Mouse (Mus musculus): ENCODE data around the gene Kcnd1.

Gene Kcnd1

GRCm38 (mm10) chrX:7854578-7854977 is 32.5 kb downstream of the Kcnd1 start:
- DNase-seq (ENCODE audit: extremely low read depth, insufficient read length, low spot score): no peak

- DNase-seq (ENCODE audit: extremely low read depth, insufficient read length, low spot score): no peak
Observed at GRCm38 (mm10) chrX:7859191-7859753, 37.2 kb downstream of the Kcnd1 start.

GRCm38 (mm10) chrX:7863181-7863580 is 41.1 kb downstream of the Kcnd1 start:
- DNase-seq (ENCODE audit: extremely low read depth, insufficient read length, low spot score): no peak

GRCm38 (mm10) chrX:7864551-7864950 is 42.5 kb downstream of the Kcnd1 start:
- no peak for DNase-seq (ENCODE audit: extremely low read depth, insufficient read length, low spot score)

- no peak for DNase-seq (ENCODE audit: extremely low read depth, insufficient read length, low spot score)
Observed at GRCm38 (mm10) chrX:7865343-7865742, 43.3 kb downstream of the Kcnd1 start.

- no peak for DNase-seq (ENCODE audit: extremely low read depth, insufficient read length, low spot score)
Observed at GRCm38 (mm10) chrX:7865786-7866185, 43.7 kb downstream of the Kcnd1 start.

GRCm38 (mm10) chrX:7867141-7867540 is 45.1 kb downstream of the Kcnd1 start:
- no peak for DNase-seq (ENCODE audit: extremely low read depth, insufficient read length, low spot score)

- no peak for DNase-seq (ENCODE audit: extremely low read depth, insufficient read length, low spot score)
Observed at GRCm38 (mm10) chrX:7868506-7868905, 46.4 kb downstream of the Kcnd1 start.

GRCm38 (mm10) chrX:7869826-7870225 is 47.7 kb downstream of the Kcnd1 start:
- DNase-seq (ENCODE audit: extremely low read depth, insufficient read length, low spot score): no peak

- peak; percentile 89 for DNase-seq (ENCODE audit: extremely low read depth, insufficient read length, low spot score)
Observed at GRCm38 (mm10) chrX:7878007-7878419, 55.9 kb downstream of the Kcnd1 start, which contains the start of gene Pim2. Gene Pim2, plus strand, starts transcription at chrX:7878262.

- no peak for DNase-seq (ENCODE audit: extremely low read depth, insufficient read length, low spot score)
Observed at GRCm38 (mm10) chrX:7878495-7878894, 56.4 kb downstream of the Kcnd1 start.

GRCm38 (mm10) chrX:7879819-7880218 is 57.7 kb downstream of the Kcnd1 start:
- peak; percentile 24 for DNase-seq (ENCODE audit: extremely low read depth, insufficient read length, low spot score)

GRCm38 (mm10) chrX:7883841-7884567 is 61.9 kb downstream of the Kcnd1 start, which contains the start of gene Slc35a2:
Gene Slc35a2, plus strand, starts transcription at chrX:7884028.
- peak; percentile 87 for DNase-seq (ENCODE audit: extremely low read depth, insufficient read length, low spot score)

Data from 3134 (cell line).